Mouse (Mus musculus) thymus, postnatal 25 days (tissue): ENCODE measurements around the gene Itpr1.

ENCODE experiments used
- DNase-seq: peaks from one replicate; pipeline ENCODE4 v3.0.0; 2022

Gene Itpr1

GRCm38 (mm10) chr6:108481190-108481589 lies 268.3 kb downstream of the Itpr1 start:
- no peak for DNase-seq

- no peak for DNase-seq
These were observed 269.6 kb downstream of the Itpr1 start for GRCm38 (mm10) chr6:108482464-108482863.

- DNase-seq = no peak
These were observed 273.5 kb downstream of the Itpr1 start for GRCm38 (mm10) chr6:108486212-108486992.

- no peak for DNase-seq
These were observed 274.5 kb downstream of the Itpr1 start for GRCm38 (mm10) chr6:108487300-108487835.

- DNase-seq = peak; percentile 24
These were observed 275.4 kb downstream of the Itpr1 start for GRCm38 (mm10) chr6:108488250-108488649.

GRCm38 (mm10) chr6:108491969-108492368 lies 279.1 kb downstream of the Itpr1 start:
- no peak for DNase-seq

- DNase-seq = no peak
These were observed 280.9 kb downstream of the Itpr1 start for GRCm38 (mm10) chr6:108493753-108494152.

GRCm38 (mm10) chr6:108494185-108494804 lies 281.4 kb downstream of the Itpr1 start:
- DNase-seq = no peak

GRCm38 (mm10) chr6:108494994-108495393 lies 282.1 kb downstream of the Itpr1 start:
- no peak for DNase-seq

- no peak for DNase-seq
These were observed 285.2 kb downstream of the Itpr1 start for GRCm38 (mm10) chr6:108498070-108498469.

- DNase-seq = peak; percentile 33
These were observed 290.8 kb downstream of the Itpr1 start for GRCm38 (mm10) chr6:108503651-108504050.

GRCm38 (mm10) chr6:108504717-108505116 lies 291.8 kb downstream of the Itpr1 start:
- no peak for DNase-seq

GRCm38 (mm10) chr6:108506161-108506560 lies 293.3 kb downstream of the Itpr1 start:
- no peak for DNase-seq

GRCm38 (mm10) chr6:108507337-108507736 lies 294.4 kb downstream of the Itpr1 start:
- DNase-seq = no peak

GRCm38 (mm10) chr6:108509320-108509719 lies 296.4 kb downstream of the Itpr1 start:
- no peak for DNase-seq

GRCm38 (mm10) chr6:108510101-108510500 lies 297.2 kb downstream of the Itpr1 start:
- no peak for DNase-seq

GRCm38 (mm10) chr6:108512097-108512496 lies 299.2 kb downstream of the Itpr1 start:
- DNase-seq = no peak

- no peak for DNase-seq
These were observed 300.1 kb downstream of the Itpr1 start for GRCm38 (mm10) chr6:108512994-108513393.

- no peak for DNase-seq
These were observed 303.4 kb downstream of the Itpr1 start for GRCm38 (mm10) chr6:108516248-108516647.

GRCm38 (mm10) chr6:108517241-108517981 lies 304.5 kb downstream of the Itpr1 start:
- DNase-seq = no peak

- no peak for DNase-seq
These were observed 305.1 kb downstream of the Itpr1 start for GRCm38 (mm10) chr6:108517986-108518385.

- DNase-seq = no peak
These were observed 305.7 kb downstream of the Itpr1 start for GRCm38 (mm10) chr6:108518552-108518951.

- no peak for DNase-seq
These were observed 306.4 kb downstream of the Itpr1 start for GRCm38 (mm10) chr6:108519327-108519726.
